Mouse (Mus musculus) cerebellum, adult 8-10 months (tissue): ENCODE data around the gene Nfe2l1.
A peak's percentile ranks its signal among the peaks of the same experiment; 100 is the strongest.
"Not testable (repeated sequence)": the region's sequence is repeated elsewhere in the genome, so short reads cannot be mapped to it uniquely, and the experiment has no call there.

Experiments
- DNase-seq: peaks from one replicate; pipeline ENCODE4 v3.0.0; 2022

The Nfe2l1 gene

GRCm38 (mm10) chr11:96816979-96817378, 12.8 kb downstream of the Nfe2l1 start:
- no peak for DNase-seq

DNA sequence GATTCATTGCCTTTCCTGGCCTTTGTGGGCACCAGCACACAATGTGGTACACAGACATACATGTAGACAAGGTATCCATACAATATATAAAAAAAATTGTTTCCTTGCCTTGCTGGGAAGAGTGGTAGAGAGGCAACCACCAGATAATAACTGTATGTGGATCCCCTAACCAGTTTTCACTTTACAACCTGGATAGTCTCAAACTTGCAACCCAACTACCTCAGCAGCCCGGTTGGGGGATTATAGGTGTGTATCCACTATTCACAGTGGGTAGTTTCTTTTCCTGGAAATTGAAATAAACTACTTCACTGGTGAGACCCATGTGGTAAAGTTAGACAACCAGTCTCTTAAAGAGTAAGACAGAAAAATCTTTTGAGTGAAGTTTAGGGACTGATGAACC, 13.3 kb downstream of the Nfe2l1 start:
- no peak for DNase-seq

GRCm38 (mm10) chr11:96815895-96816294, 13.9 kb downstream of the Nfe2l1 start:
- DNase-seq: no peak

DNA sequence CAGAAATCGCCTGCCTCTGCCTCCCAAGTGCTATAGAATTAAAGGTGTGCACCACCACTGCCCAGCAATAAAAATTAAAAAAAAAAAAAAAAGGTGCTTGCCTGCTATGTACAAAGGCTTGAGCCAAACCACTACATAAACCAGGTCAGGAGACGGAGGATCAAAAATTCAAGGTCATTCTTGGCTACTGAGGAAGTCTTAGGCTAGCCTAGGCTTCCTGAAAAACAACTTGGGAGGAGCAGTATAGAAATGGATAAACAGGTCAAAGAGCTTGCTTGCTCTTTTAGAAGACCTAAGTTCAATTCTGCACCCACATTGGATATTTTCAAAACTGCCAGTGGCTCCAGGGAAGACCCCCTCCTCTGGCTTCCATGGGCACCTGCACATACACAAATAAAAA, 15.3 kb downstream of the Nfe2l1 start:
- no peak for DNase-seq

DNA sequence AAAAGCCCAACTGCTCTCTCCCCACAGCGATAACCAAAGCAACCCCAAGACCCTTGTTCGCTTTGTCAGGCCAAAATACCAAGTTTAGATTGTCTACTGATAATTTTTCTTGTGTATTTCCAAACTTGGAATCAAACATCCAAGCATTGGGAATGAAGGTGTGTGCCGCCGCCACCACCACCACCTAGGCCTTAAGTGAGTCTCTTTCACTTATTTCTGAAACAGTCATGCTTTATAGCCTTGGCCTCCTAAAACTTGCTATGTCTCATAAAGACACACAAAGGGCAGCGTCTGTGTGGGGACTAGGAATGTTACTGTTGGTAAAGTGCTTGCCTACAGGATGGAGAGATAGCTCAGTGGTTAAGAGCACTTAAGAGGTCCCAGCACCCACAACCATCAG, 15.8 kb downstream of the Nfe2l1 start:
- no peak for DNase-seq

DNA sequence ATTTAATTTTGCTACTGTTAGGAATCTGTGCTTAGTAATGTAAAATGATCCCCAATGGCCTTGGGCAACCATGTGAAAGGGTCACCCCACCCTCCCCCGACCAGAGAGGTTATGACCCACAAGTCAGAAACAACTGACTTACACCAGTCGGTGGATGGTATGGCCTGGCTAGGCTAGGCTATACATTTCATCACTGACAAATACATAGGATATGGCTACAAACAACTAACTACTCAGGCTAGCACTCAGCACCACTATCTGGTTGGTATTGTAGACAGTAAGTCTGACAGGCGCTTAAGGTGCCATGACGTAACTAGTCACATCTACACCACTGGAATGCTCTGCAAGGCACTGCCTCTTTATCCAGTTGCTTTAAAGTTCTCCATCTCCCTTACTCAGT, 16.3 kb downstream of the Nfe2l1 start:
- no peak for DNase-seq

GRCm38 (mm10) chr11:96811188-96811587, 18.6 kb downstream of the Nfe2l1 start:
- not testable (repeated sequence) for DNase-seq

GRCm38 (mm10) chr11:96809562-96810235, 20.1 kb downstream of the Nfe2l1 start:
- no peak for DNase-seq

GRCm38 (mm10) chr11:96808066-96808465, 21.7 kb downstream of the Nfe2l1 start:
- DNase-seq: no peak

DNA sequence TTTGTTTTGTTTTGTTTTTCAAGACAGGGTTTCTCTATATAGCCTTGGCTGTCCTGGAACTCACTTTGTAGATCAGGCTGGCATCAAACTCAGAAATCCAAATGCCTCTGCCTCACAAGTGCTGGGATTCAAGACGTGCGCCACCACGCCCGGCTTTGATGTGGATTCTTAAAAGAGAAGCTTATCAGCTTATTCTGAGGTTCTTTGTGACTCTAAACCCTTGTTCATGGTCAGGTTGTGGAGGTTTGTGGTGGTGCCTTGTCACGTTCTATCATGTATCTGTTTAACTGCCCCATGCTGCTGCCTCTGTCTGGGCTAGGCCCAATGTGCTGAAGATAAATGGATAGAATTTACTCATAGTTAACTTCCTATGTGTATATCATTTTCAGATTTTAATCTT, 24.2 kb downstream of the Nfe2l1 start:
- no peak for DNase-seq

GRCm38 (mm10) chr11:96799511-96799910, 30.3 kb downstream of the Nfe2l1 start:
- no peak for DNase-seq

GRCm38 (mm10) chr11:96796586-96796985, 33.2 kb downstream of the Nfe2l1 start:
- DNase-seq: no peak

- no peak for DNase-seq
These were observed 33.7 kb downstream of the Nfe2l1 start for GRCm38 (mm10) chr11:96796081-96796480.

- DNase-seq: no peak
These were observed 34.3 kb downstream of the Nfe2l1 start for GRCm38 (mm10) chr11:96795491-96795890.

GRCm38 (mm10) chr11:96790681-96791080, 39.1 kb downstream of the Nfe2l1 start:
- no peak for DNase-seq

GRCm38 (mm10) chr11:96789990-96790389, 39.8 kb downstream of the Nfe2l1 start:
- DNase-seq: no peak

DNA sequence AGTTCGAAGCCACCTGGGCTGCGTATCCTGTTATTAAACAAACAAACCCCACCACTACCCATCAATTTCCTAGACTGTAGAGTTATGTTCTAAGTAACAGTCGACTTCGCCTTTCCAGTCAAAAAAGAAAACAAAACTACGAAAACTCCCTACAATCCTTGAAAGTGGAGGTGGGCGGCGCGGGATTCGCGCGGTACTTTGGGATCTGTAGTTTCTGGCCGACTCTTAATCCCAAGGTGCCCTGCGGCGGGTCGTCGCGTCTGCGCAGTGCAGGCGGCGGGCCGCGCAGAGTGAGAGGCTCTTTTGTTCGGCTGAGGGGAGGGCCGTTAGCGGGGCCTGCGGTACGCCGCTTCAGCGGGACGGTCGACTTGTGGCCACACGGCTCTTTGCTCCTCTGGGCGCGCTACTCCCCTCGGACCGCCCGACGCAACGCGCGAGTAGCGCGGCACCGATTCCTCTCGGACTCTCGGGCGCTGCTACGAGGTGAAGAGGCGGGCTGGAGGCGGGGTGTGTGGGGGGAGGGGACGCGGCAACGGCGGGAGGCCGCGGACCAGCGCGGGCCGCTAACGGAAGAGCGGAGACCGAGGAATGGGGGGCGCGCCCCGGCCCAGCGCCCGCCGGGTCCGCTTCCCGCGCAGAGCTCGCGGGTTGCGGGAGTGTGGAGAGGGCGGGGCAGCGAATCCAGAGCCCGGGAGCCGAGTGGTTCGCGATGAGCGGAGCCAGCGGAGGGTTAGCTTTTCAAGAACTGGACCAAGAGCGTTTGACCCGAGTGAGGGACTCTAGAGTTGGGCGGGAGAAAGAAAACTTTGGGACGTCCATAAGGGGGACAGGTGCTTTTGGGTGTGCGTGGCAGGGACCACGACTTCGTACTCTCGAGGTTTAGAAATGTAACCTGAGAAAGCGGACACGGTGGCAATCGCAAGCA, 40.6 kb downstream of the Nfe2l1 start, which contains the start of gene Cbx1:
Gene Cbx1, plus strand, starts transcription at position 257 of the 925 bp plus-strand sequence.
- peak; percentile 86 for DNase-seq

GRCm38 (mm10) chr11:96786731-96787450, 42.9 kb downstream of the Nfe2l1 start:
- no peak for DNase-seq

DNA sequence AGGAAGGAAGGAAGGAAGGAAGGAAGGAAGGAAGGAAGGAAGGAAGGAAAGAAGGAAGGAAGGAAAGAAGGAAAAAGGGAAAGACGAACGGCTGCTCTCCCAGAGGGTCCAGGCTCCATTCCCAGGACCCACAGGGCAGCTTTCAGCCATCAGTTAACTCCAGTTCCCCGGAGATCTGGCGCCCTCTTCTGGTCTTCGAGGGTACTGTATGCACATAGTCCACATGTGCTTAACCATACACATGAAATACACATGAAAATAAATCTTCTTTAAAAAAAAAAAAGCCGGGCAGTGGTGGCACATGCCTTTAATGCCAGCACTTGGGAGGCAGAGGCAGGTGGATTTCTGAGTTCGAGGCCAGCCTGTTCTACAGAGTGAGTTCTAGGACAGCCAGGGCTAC, 44.9 kb downstream of the Nfe2l1 start:
- peak; percentile 56 for DNase-seq

GRCm38 (mm10) chr11:96781425-96781824, 48.3 kb downstream of the Nfe2l1 start:
- no peak for DNase-seq

DNA sequence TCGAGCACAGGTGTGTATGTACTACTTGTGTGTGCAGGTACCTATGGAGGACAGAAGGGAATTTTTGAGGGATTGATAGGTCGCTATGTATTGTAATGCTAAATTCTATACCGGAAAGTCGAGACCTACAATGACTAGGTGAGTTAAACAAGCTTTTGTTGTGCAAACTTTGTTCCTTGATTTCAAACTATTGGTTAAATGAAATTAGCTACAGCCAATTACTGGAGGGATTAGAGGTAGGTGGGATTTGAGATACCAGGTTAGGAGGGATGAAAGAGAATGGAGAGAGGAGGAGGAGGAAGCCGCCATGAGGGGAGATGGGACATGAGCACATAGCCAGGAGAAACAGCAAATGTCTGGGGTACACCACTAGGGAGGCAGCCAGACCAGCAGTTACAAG, 49.5 kb downstream of the Nfe2l1 start:
- no peak for DNase-seq

- DNase-seq: not testable (repeated sequence)
These were observed 51.6 kb downstream of the Nfe2l1 start for GRCm38 (mm10) chr11:96778061-96778627.
